Mouse (Mus musculus): ENCODE results near the gene Resp18. TPM values are rescaled to one million over a fixed set of nuclear protein-coding genes. Genes with fewer than 3 reads are reported as not detected.

The Resp18 gene
- polyA plus RNA-seq (2015; fragmentation: Illumina TruSeq; extraction: RNeasy Lipid Tissue Mini Kit (QIAGEN cat#74804); ENCODE audit: insufficient read depth, low replicate concordance): not detected

DNA sequence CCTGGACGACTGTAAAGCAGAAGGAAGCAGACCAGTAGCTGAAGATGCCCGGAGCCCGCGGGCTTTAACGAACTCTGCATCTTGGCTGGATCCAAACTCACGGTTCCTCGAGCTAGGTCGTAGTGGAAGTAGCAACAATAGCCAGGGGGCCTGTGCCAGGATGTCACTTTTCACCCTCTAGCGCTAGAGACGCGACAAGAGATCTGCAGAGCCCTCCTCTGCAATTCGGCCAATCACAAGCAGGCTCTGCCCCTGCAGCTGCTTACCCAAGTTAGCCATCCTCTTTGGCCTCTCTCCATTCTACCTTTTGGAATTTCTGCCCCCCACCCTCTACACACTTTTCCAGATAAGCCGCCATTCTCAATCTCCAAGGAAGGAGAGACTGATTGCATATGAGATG, at the start of gene Resp18:
Gene Resp18, minus strand, starts transcription at position 188 of the 400 bp plus-strand sequence.

DNA sequence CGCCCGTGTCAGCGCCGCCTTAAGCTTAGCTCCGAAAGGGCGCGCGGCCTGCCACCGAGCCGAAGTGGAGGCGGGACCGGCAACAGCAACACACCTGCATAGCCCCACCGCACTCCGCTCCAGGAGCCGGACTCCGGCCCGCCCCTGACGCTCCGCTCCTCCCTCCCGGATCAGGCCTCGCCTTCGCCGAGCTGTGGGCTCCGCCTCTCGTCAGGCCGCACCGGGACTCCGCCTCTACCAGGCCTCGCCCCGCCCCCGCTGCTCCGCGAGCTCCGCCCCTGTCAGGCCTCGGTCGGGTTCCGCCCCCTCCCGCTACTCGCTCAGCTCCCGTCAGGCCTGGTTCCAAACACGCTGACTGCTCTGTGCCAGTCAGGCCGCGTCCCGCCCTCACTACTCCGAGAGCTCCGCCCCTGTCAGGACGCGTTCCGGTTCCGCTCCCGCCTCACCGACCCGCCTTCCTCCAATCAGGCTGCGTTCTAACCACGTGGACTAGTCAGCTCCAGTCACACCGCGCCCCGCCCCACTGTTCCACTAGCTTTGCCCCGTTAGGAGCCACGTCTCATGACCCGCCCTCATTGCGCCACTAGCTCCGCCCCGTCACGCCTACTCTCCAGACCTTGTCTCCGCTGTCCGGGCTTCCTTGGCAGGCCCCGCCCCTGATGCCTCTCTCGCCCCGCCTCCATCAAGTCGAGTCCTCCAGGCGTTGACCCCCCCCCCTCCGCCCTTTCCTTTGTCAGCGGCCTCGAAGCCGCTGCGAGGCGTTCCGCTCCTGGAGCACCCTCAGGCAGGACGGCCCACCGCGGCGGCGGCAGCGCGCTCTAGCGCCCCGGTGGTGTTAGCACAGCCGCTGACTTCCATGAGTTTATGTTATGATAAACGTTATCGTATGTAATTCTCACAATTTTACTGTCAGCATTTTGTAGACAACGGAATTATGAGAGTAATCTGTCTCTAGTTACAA, 39.3 kb upstream of the Resp18 start, which contains the start of gene Dnpep:
Gene Dnpep, minus strand, starts transcription at position 750 of the 961 bp plus-strand sequence.

DNA sequence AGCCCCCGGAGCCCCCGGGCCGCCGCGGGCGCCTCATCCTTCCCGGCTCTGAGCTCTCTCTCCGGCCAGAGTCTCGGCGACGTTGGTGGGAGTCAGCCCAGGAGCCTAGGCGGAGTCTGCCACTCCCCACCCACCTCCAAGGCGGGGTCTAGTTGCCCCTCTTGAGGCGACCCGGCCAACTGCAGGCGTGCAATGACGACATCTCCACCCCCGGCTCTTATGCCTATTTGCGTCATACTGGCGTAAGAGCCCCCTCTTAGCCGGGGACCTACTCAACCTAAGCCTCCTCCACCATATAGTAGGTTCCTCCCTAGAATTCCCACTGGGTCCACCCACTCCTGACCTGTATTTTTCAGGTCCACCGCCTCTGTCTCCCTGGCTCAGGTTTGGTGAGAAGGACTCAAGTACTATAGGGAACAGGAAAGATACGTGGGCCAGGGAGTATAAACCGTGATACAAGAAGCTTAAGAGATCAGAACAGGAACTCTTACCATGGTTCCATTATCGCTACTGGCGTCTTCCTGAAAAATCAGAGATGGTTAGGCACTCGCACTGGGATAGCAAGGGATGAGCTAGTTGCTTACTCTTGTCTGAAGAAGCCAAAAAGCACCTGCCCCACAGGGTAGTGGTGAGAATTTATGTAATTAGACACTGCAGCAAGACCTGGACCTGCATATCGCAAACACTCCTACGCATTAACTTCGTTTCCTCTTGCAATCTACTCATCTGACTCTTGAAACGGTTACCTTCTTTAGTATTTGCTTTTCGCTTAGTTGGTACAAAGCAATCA, 13.9 kb downstream of the Resp18 start, which contains the start of gene Ptprn:
Gene Ptprn, minus strand, starts transcription at position 412 of the 790 bp plus-strand sequence.

DNA sequence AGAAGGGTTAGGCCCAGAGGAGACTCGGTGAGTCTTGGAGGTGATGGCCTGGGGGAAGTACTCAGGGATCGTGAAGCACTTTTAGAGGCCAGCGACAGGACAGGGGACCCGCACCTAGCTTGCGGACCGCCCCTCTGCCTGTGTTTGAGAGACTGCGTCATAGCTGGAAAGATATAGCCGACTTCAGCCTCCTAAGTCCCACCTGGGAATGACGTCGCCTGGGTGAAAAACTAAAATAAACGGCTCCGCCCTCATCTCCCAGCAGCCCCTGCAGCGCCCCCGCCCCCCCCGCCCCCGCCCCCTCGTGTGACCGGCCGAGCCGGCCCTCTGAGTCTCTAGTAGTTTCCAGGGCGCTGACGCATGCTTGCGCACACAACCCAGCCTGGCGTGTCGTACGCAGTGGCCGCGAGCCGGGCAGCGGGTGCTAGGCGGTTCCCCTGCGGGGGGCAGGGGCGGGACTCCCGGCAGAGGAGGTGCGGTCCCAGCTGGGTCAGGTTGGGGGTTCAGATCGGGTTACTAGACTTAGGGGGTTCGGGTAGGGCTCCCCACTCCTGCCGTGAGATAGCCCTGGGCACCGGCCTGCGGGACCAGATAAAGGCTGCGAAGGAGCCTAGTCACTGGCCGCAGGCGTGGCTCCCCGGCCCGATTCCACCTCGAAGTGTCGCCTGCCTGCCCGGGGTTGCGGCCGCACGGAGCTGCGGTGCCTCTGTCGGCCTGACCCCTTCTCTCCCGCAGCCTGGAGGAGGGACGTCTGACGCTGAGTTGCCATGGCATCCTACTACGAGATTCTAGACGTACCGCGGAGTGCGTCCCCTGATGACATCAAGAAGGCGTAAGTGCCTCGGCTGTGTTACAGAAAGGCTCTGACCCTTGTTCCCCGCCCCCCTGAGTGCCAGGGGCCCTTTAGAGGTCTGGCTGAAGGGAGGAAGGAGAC, 41.8 kb downstream of the Resp18 start, which contains the start of gene Dnajb2:
Gene Dnajb2, plus strand, starts transcription at position 290 of the 934 bp plus-strand sequence.

DNA sequence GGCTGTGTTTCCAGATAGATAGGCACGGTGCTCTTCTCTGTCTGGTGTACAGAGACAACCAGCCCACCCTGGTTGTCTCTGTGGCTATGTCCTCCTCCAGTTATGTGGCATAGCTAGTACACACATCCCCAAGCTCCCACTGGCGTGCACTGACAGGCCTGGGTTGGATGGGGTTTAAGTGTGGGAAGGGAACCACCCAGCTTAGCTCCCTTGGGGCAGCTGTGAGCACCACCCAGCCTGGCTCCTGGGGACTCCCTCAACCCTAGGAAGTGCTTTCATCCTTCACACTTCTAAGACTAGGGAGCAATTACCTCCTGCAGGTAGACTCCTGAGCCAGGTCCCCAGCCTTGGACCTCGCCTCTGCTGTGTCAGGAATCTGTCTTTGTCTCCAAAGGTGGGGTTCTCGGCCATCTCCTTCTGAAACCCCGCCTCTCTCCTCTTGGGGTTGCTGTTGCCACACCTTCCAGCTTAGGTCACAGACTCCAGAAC, 46.5 kb downstream of the Resp18 start, which contains the start of gene A630095N17Rik:
Gene A630095N17Rik, minus strand, starts transcription at position 439 of the 489 bp plus-strand sequence.

Other genes starting within 250 kb of the Resp18 start
- gene Nhej1, start 153.2 kb downstream of the Resp18 start, polyA plus RNA-seq (2015; fragmentation: Illumina TruSeq; extraction: RNeasy Lipid Tissue Mini Kit (QIAGEN cat#74804); ENCODE audit: insufficient read depth, low replicate concordance): 5.4 TPM
- gene Slc23a3, start 144.5 kb downstream of the Resp18 start, polyA plus RNA-seq (2015; fragmentation: Illumina TruSeq; extraction: RNeasy Lipid Tissue Mini Kit (QIAGEN cat#74804); ENCODE audit: insufficient read depth, low replicate concordance): 0.33 TPM
- 63.6 TPM for gene Cnppd1, start 135.7 kb downstream of the Resp18 start, polyA plus RNA-seq (2015; fragmentation: Illumina TruSeq; extraction: RNeasy Lipid Tissue Mini Kit (QIAGEN cat#74804); ENCODE audit: insufficient read depth, low replicate concordance)
- 43.0 TPM for gene Retreg2, start 135.6 kb downstream of the Resp18 start, polyA plus RNA-seq (2015; fragmentation: Illumina TruSeq; extraction: RNeasy Lipid Tissue Mini Kit (QIAGEN cat#74804); ENCODE audit: insufficient read depth, low replicate concordance)
- 16.0 TPM for gene Zfand2b, start 109.8 kb downstream of the Resp18 start, polyA plus RNA-seq (2015; fragmentation: Illumina TruSeq; extraction: RNeasy Lipid Tissue Mini Kit (QIAGEN cat#74804); ENCODE audit: insufficient read depth, low replicate concordance)
- 7.9 TPM for gene Abcb6, start 98.0 kb downstream of the Resp18 start, polyA plus RNA-seq (2015; fragmentation: Illumina TruSeq; extraction: RNeasy Lipid Tissue Mini Kit (QIAGEN cat#74804); ENCODE audit: insufficient read depth, low replicate concordance)
- gene Ankzf1, start 86.3 kb downstream of the Resp18 start, polyA plus RNA-seq (2015; fragmentation: Illumina TruSeq; extraction: RNeasy Lipid Tissue Mini Kit (QIAGEN cat#74804); ENCODE audit: insufficient read depth, low replicate concordance): 38.1 TPM
- gene Atg9a, start 86.2 kb downstream of the Resp18 start, polyA plus RNA-seq (2015; fragmentation: Illumina TruSeq; extraction: RNeasy Lipid Tissue Mini Kit (QIAGEN cat#74804); ENCODE audit: insufficient read depth, low replicate concordance): 12.6 TPM
- gene Glb1l, start 67.6 kb downstream of the Resp18 start, polyA plus RNA-seq (2015; fragmentation: Illumina TruSeq; extraction: RNeasy Lipid Tissue Mini Kit (QIAGEN cat#74804); ENCODE audit: insufficient read depth, low replicate concordance): 25.5 TPM
- gene Stk16, start 67.6 kb downstream of the Resp18 start, polyA plus RNA-seq (2015; fragmentation: Illumina TruSeq; extraction: RNeasy Lipid Tissue Mini Kit (QIAGEN cat#74804); ENCODE audit: insufficient read depth, low replicate concordance): 82.7 TPM
- 76.6 TPM for gene Tuba4a, start 58.5 kb downstream of the Resp18 start, polyA plus RNA-seq (2015; fragmentation: Illumina TruSeq; extraction: RNeasy Lipid Tissue Mini Kit (QIAGEN cat#74804); ENCODE audit: insufficient read depth, low replicate concordance)
- not detected for gene A630095N17Rik, start 46.3 kb downstream of the Resp18 start, polyA plus RNA-seq (2015; fragmentation: Illumina TruSeq; extraction: RNeasy Lipid Tissue Mini Kit (QIAGEN cat#74804); ENCODE audit: insufficient read depth, low replicate concordance)
- 31.4 TPM for gene Dnajb2, start 42.0 kb downstream of the Resp18 start, polyA plus RNA-seq (2015; fragmentation: Illumina TruSeq; extraction: RNeasy Lipid Tissue Mini Kit (QIAGEN cat#74804); ENCODE audit: insufficient read depth, low replicate concordance)
- gene Ptprn, start 13.9 kb downstream of the Resp18 start, polyA plus RNA-seq (2015; fragmentation: Illumina TruSeq; extraction: RNeasy Lipid Tissue Mini Kit (QIAGEN cat#74804); ENCODE audit: insufficient read depth, low replicate concordance): not detected
- gene Dnpep, start 39.6 kb upstream of the Resp18 start, polyA plus RNA-seq (2015; fragmentation: Illumina TruSeq; extraction: RNeasy Lipid Tissue Mini Kit (QIAGEN cat#74804); ENCODE audit: insufficient read depth, low replicate concordance): 14.7 TPM
- gene Des, start 81.9 kb upstream of the Resp18 start, polyA plus RNA-seq (2015; fragmentation: Illumina TruSeq; extraction: RNeasy Lipid Tissue Mini Kit (QIAGEN cat#74804); ENCODE audit: insufficient read depth, low replicate concordance): 23.7 TPM
- gene Speg, start 96.9 kb upstream of the Resp18 start, polyA plus RNA-seq (2015; fragmentation: Illumina TruSeq; extraction: RNeasy Lipid Tissue Mini Kit (QIAGEN cat#74804); ENCODE audit: insufficient read depth, low replicate concordance): 4.5 TPM
- 50.7 TPM for gene Gmppa, start 157.5 kb upstream of the Resp18 start, polyA plus RNA-seq (2015; fragmentation: Illumina TruSeq; extraction: RNeasy Lipid Tissue Mini Kit (QIAGEN cat#74804); ENCODE audit: insufficient read depth, low replicate concordance)
- gene Asic4, start 172.0 kb upstream of the Resp18 start, polyA plus RNA-seq (2015; fragmentation: Illumina TruSeq; extraction: RNeasy Lipid Tissue Mini Kit (QIAGEN cat#74804); ENCODE audit: insufficient read depth, low replicate concordance): not detected
- 1.1 TPM for gene Chpf, start 200.9 kb upstream of the Resp18 start, polyA plus RNA-seq (2015; fragmentation: Illumina TruSeq; extraction: RNeasy Lipid Tissue Mini Kit (QIAGEN cat#74804); ENCODE audit: insufficient read depth, low replicate concordance)
- 0.21 TPM for gene Tmem198, start 201.1 kb upstream of the Resp18 start, polyA plus RNA-seq (2015; fragmentation: Illumina TruSeq; extraction: RNeasy Lipid Tissue Mini Kit (QIAGEN cat#74804); ENCODE audit: insufficient read depth, low replicate concordance)
- 1.4 TPM for gene Obsl1, start 228.0 kb upstream of the Resp18 start, polyA plus RNA-seq (2015; fragmentation: Illumina TruSeq; extraction: RNeasy Lipid Tissue Mini Kit (QIAGEN cat#74804); ENCODE audit: insufficient read depth, low replicate concordance)
- 0.32 TPM for gene Inha, start 228.7 kb upstream of the Resp18 start, polyA plus RNA-seq (2015; fragmentation: Illumina TruSeq; extraction: RNeasy Lipid Tissue Mini Kit (QIAGEN cat#74804); ENCODE audit: insufficient read depth, low replicate concordance)
- 32.4 TPM for gene Stk11ip, start 243.1 kb upstream of the Resp18 start, polyA plus RNA-seq (2015; fragmentation: Illumina TruSeq; extraction: RNeasy Lipid Tissue Mini Kit (QIAGEN cat#74804); ENCODE audit: insufficient read depth, low replicate concordance)